Mouse (Mus musculus): Measurements from ENCODE around the gene E130114P18Rik.

Gene E130114P18Rik

DNA sequence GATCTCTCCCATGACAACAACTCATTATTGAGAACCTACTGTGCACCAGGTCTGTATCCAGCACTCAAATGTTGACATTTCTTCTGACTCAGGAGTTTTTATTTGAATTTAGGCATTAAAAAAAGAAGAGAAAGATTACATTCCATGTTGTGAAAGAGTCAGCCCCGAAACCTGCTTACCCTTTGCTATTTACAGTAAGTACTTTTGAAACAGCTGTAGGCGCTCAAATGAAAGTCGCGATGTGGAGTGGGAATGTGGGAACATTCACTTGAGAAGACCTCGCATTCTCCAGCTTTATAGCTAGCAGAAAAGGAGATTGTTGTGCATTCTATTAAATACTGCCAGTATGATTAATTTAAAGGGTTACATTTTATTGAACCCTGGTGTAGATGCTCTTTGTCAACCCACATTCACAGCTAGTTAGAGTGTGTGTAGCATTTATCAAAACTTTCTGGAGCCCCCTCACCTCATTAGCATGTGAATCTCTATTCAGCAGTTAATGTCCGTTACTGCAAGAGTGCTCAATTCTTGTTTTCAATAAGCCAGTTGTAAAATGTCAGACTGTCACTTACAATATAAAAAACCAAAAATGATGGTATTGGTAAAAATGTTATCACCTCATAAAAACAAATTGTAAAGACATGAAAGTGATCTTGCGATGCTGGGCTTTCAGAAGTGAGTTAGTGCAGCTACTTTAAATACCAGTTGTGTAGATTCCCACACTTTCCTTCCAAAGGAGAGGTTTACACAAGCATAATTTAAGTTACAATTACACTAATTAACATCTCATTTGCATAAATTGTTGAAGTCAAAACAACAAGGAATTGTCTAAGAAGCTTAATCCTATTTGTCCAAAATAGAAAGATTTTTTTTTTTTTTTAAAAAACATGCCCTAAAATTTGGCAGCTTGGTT, 28.3 kb upstream of the E130114P18Rik start:
- DNase-seq (ENCODE audit: low read depth in 2 of 2, low spot score in 2 of 2) = no peak

GRCm38 (mm10) chr4:97805255-97805654, 27.4 kb upstream of the E130114P18Rik start:
- DNase-seq (ENCODE audit: low read depth in 2 of 2, low spot score in 2 of 2) = no peak

DNA sequence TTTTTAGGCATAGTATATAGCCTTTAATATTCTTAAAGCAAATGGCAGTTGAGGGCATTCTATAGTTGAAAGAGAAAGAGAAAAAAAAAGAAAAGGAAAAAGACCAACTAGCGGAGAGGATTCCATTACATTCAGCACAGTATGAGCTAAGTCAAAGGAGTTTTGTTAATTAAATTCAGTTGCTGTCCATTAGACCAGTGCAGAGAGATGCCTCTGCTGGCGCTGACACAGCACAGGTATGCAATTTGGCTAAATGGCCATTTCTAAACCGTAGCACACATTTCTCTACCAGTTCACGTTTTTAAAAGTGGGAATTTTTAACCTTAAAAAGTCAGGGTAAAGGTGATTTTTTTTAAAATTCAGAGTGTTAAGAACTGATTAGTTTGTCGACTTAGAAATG, 26.8 kb upstream of the E130114P18Rik start:
- DNase-seq (ENCODE audit: low read depth in 2 of 2, low spot score in 2 of 2) = no peak

DNA sequence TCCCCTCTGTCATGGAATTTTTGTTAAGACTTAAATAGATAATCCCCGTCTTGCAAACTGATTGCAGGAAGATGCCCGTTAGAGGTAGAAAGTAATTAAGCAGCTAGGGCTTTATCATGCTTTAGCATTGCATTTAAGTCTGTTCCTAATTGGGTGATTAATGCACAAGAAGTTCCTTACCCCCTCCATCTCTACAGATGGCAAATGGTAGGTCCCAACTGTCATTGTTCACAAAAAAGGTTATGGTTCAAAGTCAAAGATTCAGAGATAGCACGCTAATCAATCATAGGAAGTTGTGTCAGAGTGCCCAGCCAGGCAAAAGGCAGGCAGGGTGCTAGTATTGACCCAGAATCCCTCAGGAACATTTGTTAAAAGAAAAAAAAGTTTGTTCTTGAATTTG, 25.9 kb upstream of the E130114P18Rik start:
- no peak for DNase-seq (ENCODE audit: low read depth in 2 of 2, low spot score in 2 of 2)

GRCm38 (mm10) chr4:97796505-97796904, 18.6 kb upstream of the E130114P18Rik start:
- no peak for DNase-seq (ENCODE audit: low read depth in 2 of 2, low spot score in 2 of 2)

- no peak for DNase-seq (ENCODE audit: low read depth in 2 of 2, low spot score in 2 of 2)
Measured at GRCm38 (mm10) chr4:97795957-97796356, 18.1 kb upstream of the E130114P18Rik start.

- DNase-seq (ENCODE audit: low read depth in 2 of 2, low spot score in 2 of 2) = no peak
Measured at GRCm38 (mm10) chr4:97794865-97795264, 17.0 kb upstream of the E130114P18Rik start.

DNA sequence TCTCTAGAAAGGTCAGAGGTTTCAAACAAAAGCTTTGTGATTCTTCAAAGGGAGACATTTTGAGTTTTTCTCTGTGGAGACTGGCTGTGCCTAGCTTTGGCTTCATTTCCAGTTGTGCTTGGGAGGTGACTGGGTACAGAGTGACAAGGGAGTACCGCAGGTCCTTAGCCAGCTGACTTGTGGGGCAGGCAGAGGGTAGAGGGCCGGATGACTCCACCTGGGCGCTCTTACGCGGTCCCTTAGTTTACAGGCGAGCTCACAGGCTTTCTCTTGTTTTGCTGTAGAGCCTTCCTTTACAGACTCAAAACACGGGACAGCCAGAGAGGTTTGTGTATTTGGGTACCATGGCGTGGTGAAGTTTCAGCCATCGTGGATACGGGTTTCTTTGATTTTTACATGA, 16.1 kb upstream of the E130114P18Rik start:
- no peak for DNase-seq (ENCODE audit: low read depth in 2 of 2, low spot score in 2 of 2)

DNA sequence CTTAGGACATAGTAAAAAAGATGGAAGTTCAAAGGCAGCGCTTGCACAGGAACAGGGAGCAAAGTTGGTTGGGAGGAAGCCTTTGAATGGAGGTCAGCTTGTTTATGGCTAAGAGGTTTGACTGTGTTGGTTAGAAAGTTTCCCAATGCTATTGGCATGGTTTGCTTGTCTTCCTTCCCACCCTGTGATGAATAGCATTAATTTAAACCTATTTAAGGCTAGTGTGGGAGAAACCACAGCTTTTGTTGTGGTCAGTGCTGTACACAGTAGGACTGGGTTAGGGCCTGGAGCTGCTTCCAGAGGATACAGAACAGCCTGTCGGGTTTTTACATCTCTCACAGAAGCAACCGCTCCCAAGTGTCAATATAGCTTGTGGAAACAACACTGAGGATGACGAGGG, 10.7 kb upstream of the E130114P18Rik start:
- no peak for DNase-seq (ENCODE audit: low read depth in 2 of 2, low spot score in 2 of 2)

- DNase-seq (ENCODE audit: low read depth in 2 of 2, low spot score in 2 of 2) = no peak
Measured at GRCm38 (mm10) chr4:97787515-97787914, 9.6 kb upstream of the E130114P18Rik start.

GRCm38 (mm10) chr4:97786571-97786970, 8.7 kb upstream of the E130114P18Rik start:
- no peak for DNase-seq (ENCODE audit: low read depth in 2 of 2, low spot score in 2 of 2)

DNA sequence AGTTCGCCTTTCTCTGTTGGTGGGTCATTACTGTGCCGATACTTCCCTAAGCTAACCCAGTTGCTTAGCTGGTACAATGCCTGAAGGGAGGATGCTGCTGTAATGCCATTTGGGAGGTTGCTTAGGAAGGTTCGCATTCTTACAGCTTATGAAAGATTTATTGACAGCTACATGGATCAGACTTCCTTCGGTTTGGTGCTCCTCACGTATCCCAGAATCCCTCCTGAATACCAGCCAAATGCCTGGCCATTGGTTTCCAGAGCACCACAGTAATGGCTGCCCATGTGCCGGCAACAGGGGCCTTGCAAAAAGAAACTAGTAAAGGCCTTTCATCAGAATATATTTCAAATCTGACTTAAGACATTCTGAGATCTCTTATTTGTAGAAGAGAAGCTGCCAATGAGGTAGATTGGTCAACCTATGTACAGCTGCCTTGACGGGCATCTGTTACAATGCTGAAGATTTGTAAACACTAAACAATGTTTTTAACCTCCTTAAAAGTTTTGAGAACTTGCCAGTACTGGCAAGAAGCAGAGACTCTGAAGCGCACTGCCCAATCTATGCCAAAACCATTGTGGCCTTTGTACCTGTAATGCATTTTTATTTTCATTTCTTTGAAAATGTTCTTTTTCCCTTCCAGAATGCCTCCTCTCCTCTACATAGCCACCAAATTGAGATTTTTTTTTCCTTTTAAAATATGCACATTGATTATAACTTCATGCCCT, 7.8 kb upstream of the E130114P18Rik start:
- no peak for DNase-seq (ENCODE audit: low read depth in 2 of 2, low spot score in 2 of 2)

- no peak for DNase-seq (ENCODE audit: low read depth in 2 of 2, low spot score in 2 of 2)
Measured at GRCm38 (mm10) chr4:97784236-97784635, 6.4 kb upstream of the E130114P18Rik start.

DNA sequence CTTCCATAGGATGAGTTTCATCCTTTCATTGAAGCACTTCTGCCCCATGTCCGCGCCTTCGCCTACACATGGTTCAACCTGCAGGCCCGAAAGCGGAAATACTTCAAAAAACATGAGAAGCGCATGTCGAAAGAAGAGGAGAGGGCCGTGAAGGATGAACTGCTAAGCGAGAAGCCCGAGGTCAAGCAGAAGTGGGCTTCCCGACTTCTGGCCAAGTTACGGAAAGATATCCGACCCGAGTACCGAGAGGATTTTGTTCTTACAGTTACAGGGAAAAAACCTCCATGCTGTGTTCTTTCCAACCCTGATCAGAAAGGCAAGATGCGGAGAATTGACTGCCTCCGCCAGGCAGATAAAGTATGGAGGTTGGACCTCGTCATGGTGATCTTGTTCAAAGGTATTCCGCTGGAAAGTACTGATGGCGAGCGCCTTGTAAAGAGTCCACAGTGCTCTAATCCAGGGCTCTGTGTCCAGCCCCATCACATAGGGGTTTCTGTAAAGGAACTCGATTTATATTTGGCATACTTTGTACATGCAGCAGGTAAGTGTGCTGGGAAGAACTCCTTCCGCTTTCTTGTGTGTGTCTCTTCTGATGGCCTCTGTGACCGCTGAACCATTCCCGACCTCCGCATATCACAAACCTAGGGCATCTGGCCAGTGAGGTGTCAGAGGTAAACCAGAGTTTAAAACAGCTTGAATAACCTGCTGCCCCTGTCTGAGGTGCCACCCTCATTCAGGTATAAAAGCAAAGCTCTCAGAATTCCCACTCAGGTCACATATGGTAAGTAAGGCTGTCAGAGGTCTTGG, 5.4 kb upstream of the E130114P18Rik start:
- DNase-seq (ENCODE audit: low read depth in 2 of 2, low spot score in 2 of 2) = no peak

DNA sequence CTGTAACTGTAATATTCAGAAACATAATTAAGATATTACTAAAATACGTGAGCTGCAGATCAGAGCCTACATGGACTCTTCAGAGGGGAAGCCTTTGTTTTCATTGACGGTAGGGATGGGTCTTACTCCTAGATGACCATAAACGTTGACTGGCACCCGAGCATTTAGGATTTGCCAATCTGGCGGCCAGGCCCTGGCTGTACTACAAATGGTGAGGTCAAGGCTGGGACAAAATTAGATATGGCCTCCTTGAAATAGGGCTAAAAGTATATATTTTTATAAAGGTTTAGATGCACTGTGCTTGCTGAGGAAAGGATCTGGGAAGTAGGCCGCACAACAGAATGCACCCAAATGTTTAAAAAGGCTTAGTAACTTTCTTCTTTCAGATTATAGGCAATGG, 4.6 kb upstream of the E130114P18Rik start:
- no peak for DNase-seq (ENCODE audit: low read depth in 2 of 2, low spot score in 2 of 2)

DNA sequence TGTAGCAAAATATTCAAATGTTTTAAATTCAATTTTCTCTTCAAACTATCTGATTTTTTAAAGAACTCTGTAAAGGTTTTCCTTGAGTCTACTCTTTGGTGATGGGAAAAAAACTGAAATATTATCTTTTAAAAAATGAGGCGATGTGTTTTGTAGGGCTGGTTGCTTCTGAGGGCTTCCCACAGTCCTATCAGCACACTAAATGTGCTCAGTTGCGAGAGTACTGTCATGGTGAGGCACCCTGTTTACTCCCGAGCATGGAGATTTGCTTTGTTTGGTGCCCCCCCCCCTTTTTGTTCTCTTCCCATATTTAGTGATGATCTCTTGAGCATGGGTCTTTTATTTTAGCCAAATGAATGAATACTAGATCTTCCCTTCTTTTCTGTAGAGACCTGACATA, 4.2 kb upstream of the E130114P18Rik start:
- DNase-seq (ENCODE audit: low read depth in 2 of 2, low spot score in 2 of 2) = no peak

DNA sequence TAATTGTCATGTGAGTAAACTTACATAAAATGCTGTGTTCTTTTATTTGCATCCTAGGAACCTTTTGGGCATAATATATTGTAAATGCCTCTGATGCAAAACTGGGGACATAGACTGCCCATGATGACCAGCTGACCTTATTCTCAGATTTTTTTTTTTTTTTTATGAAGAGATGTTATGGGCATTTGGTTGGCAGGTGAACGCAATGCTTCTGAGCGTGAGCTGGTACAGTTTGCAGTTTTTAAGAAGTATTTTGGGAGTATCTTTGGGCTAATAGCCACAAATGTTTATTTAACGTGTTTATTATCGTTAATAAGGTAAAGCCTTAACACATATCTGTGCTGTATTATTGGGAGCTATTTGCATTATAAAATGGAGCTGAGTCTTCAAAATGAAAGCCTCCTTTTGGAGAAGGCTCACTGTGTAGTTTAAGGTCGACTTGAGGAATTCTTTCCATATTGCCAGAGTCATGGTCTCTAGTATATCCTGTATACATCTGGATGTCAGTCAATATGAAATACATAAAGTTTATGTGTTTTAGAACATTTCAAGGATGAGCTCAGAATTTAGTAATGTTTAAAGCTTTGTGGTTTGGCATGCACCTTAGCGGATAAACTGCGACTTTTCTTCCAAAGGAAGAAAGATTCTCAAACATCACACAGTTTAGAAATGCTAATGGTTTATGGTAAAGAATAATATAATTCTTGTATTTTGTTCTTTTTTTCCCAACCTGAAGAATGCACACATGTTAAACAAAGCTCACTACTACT, 3.0 kb upstream of the E130114P18Rik start:
- no peak for DNase-seq (ENCODE audit: low read depth in 2 of 2, low spot score in 2 of 2)

DNA sequence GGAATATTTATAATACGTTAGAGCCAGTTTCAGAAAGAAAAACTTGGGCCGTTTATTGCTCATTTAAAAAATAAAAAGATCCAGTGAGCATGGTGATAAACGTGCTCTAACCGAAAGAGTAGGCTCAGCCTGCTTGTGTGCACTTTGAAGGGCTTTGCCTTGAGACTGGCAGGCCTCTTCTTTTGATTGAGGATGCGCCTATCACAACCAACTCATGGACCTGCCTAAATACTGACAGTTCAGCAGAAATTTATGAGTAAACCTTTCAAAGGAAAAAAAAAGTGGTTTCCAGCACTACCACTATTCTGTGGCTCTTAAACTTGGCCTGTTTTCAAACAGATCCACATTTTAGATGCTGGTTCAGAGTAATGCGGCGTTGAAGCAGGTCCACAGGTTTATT, 2.1 kb upstream of the E130114P18Rik start:
- DNase-seq (ENCODE audit: low read depth in 2 of 2, low spot score in 2 of 2) = no peak

DNA sequence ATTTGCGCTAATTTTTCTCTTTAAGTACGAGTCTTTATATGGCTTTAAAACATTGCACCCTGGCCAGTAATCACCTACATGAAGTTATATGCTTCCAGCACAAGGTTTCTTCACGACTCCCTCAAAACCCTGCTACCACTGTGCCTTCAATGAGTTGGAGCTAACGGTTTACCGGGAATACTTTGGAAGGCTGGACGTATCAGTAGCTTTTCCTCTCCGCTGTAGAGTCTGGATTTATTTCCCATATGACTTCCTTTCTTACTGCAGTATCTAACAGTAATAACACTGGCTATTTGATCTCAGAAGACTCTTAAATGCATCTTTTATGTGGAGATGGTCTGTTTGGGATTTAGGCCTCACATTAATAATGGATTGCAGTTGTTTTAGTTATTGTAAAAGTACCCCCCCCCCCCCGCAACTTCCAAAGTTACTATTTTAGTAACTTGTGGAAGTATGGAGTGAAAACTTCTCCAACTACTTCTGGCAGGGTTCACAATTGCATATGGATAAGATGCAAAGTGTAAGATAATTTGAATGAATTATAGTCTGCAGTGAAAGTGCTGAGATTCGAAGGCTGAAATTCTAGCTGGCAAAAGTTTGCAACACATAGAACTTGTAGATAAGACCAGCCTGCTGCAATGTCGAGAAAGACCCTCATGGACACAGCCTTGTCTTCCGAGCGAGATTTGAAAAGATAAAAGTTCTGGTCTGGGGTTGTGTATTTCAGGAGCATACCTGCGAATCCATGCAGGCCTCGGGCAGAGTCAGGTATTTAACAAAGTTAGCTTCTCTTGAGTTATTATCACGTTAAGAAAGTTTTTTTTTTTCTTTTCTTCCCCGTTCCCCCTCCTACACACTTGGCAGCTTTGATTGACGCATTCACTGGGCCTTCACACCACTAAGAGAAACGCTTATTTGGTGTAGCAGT, 1.4 kb upstream of the E130114P18Rik start:
- DNase-seq (ENCODE audit: low read depth in 2 of 2, low spot score in 2 of 2) = no peak
